ENCODE assay signal across 18 mouse cellular contexts in the genomic region with DNA sequence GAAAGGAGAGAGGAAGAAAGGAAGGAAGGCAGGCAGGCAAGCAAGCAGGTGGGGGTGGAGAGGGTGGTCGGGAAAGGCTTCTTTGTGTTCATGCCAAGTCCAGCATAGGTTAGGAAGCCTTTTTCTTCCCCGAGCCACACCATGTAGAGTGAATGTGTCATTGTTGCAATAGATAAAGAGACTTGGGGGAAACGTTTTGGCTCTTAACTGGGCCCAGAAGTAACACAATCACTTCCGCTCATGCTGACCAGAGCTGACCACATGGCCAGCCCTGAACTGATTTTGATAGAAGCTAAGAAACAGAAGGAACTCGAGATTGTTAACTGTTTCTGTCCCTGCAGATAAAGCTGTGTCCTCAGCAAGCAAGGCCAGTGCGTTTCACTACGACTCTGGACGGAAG. TPM values are rescaled to one million over a fixed set of nuclear protein-coding genes. Genes with fewer than 3 reads are reported as not detected.
"Had no signal": no experiment of that assay in that cellular context is flagged by ENCODE, and none has a peak within 500 bp of the region (broad histone marks: within the 10 kb centered on the region; RNA-seq: fewer than 3 reads in every experiment).

No protein-coding gene starts in this region.

- H3K9ac ChIP-seq: liver, embryonic 14.5 days; liver, postnatal 0 days; lung, embryonic 14.5 days; midbrain, embryonic 12.5 days; neural tube, embryonic 13.5 days; stomach, embryonic 15.5 days had no signal

- H3K27me3 ChIP-seq: midbrain, embryonic 12.5 days; neural tube, embryonic 13.5 days; stomach, embryonic 15.5 days had no signal

- H3K27ac ChIP-seq: liver, embryonic 14.5 days; midbrain, embryonic 12.5 days; neural tube, embryonic 13.5 days; stomach, embryonic 15.5 days had no signal

- DNase-seq: kidney, postnatal 25 days; layer of hippocampus, adult 9-11 months; liver, postnatal 0 days; lung, embryonic 14.5 days; retina, postnatal 1 day; right cerebral cortex, postnatal 25 days; spleen, adult 18-20 months; thymus, postnatal 25 days had no signal

- H3K36me3 ChIP-seq: midbrain, embryonic 12.5 days; neural tube, embryonic 13.5 days; stomach, embryonic 15.5 days had no signal

- H3K4me3 ChIP-seq: layer of hippocampus, adult 2 months; midbrain, embryonic 12.5 days; myocyte; neural tube, embryonic 13.5 days; stomach, embryonic 15.5 days had no signal

- H3K4me1 ChIP-seq: stomach, embryonic 15.5 days had no signal

- H3K4me2 ChIP-seq: liver, embryonic 11.5 days; lung, embryonic 14.5 days; midbrain, embryonic 12.5 days; neural tube, embryonic 13.5 days; stomach, embryonic 15.5 days had no signal

- H3K9me3 ChIP-seq: midbrain, embryonic 12.5 days; neural tube, embryonic 13.5 days; stomach, embryonic 15.5 days had no signal

- ATAC-seq: liver, postnatal 0 days; lung, postnatal 0 days; midbrain, embryonic 16.5 days had no signal

RNA-seq across cellular contexts. Expression of a gene that starts 29.6 kb away (rescaled TPM):
- total RNA-seq: monocyte, adult 5-6 weeks had no signal
